Mouse (Mus musculus) lung, adult 2 months (tissue): ENCODE results near the gene Pex6.

Experiments used
- CTCF ChIP-seq: fragments of 200-500 bp; IDR thresholded peaks from 2 replicates; pipeline ENCODE4 v1.5.1; 2011; ENCODE audit warnings: mild to moderate bottlenecking, low read length, control low read depth; ENCODE audit not compliant: insufficient read depth
- POLR2A ChIP-seq: fragments of 200-500 bp; IDR thresholded peaks from 2 replicates; pipeline ENCODE4 v1.6.1; 2011; ENCODE audit warnings: low read depth, mild to moderate bottlenecking, control low read depth, low read length, borderline replicate concordance; ENCODE audit errors: extremely low read depth

- peak; percentile 46 for TF ChIP-seq CTCF
- no peak for TF ChIP-seq POLR2A
Measured at GRCm38 (mm10) chr17:46736160-46736559, 24.9 kb downstream of the Pex6 start.
